Mouse (Mus musculus) inflammation-experienced regulatory T-cells, adult 16 weeks (primary cell): ENCODE measurements around the gene Syne3. TPM values are rescaled to one million over a fixed set of nuclear protein-coding genes. Genes with fewer than 3 reads are reported as not detected.

Experiments
- polyA plus RNA-seq: library from polyadenylated mRNA; unstranded; fragments of 100-300 nt; shearing (Covaris generic); gene quantifications from one replicate; pipeline ENCODE4 v1.2.1, GENCODE M21; 2017

Syne3 gene
- polyA plus RNA-seq = 6.5 TPM

DNA sequence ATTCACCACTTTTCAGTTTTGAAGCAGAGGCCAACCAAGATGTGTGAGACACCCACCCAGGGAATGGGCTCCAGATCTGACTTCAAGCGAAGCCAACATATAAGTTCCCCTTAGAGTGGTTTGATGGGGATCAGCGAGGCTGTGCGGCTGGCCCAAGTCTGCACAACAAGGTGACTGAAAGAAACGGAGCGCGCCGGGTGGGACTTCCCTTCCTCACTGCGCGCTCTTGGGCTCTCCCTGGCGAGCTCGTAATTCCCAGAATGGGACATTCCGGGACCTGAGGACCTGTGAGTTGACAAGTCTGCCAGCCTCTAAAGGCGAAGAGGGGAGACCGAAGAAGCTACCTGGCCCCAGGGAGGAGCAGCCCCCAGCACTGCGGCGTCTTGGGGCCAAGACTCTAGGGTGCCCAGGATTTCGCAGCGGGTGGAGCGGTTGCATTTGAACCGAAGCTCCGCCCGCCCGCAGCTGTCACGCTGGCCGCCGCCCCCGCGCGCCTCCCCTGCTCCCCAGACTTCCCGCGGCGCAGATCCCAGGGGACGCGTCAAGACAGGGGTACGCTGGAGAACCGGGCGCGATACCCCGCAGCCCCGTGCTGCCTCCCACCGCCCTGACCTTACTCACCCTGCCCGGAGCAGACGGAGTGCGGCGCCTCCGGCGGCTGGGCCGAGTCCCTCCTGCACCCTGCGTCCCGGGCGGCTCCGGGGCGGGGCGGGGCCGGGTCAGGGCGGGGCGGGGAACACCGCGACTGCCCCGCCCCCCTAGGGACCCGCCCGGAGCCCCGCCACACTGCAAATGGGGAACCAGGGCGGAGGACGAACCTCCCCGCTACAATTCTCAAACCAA is at the start of gene Syne3:
Gene Syne3, minus strand, starts transcription at position 440 of the 843 bp plus-strand sequence.

DNA sequence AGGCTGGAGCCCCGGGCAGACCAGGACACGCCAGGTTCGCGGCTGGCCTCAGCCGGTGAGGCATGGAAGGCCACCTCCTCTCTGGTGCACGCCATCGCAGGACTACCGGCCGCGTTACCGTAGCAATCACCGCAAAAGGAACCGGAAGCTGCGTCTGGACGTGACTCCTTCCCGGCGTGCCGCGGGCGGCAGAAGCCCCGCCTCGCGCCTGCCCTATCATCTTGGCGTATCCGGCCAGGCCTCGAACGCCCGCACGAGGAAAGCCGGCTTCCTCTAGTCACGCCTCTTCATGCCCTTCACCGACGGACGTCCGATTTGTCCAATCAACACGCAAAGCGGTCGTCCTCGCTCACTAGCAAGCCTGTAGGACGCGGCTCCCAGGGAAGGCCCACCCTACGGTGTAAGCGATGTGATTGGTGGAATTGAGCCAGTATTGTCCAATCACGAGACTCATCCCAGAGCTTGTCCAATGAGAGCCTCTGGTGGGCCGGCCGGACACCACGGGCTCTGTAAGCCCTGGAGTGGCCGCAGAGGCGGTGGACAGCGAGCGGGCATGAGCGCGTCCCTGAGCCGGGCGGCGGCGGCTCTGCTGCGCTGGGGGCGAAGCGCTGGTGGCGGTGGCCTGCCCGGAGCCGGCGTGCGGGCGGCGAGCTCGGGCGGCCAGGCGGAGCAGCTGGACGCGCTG is 22.7 kb upstream of the Syne3 start, which contains the start of gene Glrx5:
Gene Glrx5, plus strand, starts transcription at position 542 of the 685 bp plus-strand sequence.

Other genes starting within 250 kb of the Syne3 start
- gene Clmn, start 144.7 kb downstream of the Syne3 start, polyA plus RNA-seq = not detected
- 11.0 TPM for gene Glrx5, start 22.9 kb upstream of the Syne3 start, polyA plus RNA-seq
- not detected for gene Tcl1b2, start 136.2 kb upstream of the Syne3 start, polyA plus RNA-seq
- not detected for gene Tcl1b1, start 149.9 kb upstream of the Syne3 start, polyA plus RNA-seq
- not detected for gene Tcl1b5, start 166.5 kb upstream of the Syne3 start, polyA plus RNA-seq
- gene Tcl1b3, start 181.2 kb upstream of the Syne3 start, polyA plus RNA-seq = not detected
- gene Tcl1b4, start 192.1 kb upstream of the Syne3 start, polyA plus RNA-seq = not detected
- gene Tcl1, start 213.0 kb upstream of the Syne3 start, polyA plus RNA-seq = not detected